Mouse (Mus musculus): ENCODE data around the gene Lcmt1. TPM values are rescaled to one million over a fixed set of nuclear protein-coding genes. Genes with fewer than 3 reads are reported as not detected.
A peak's percentile ranks its signal among the peaks of the same experiment; 100 is the strongest.

Gene Lcmt1
- total RNA-seq, 2 experiments from 2014 or later, result 2.9 to 18.0 TPM

- ATAC-seq (replicated peaks; ENCODE audit: low FRiP score, poor library complexity, severe bottlenecking), result no peak
These were observed 13.4 kb upstream of the Lcmt1 start for GRCm38 (mm10) chr7:123356158-123356557.

GRCm38 (mm10) chr7:123359101-123359500, 10.5 kb upstream of the Lcmt1 start:
- ATAC-seq (replicated peaks; ENCODE audit: low FRiP score, poor library complexity, severe bottlenecking), result no peak

GRCm38 (mm10) chr7:123360185-123360584, 9.4 kb upstream of the Lcmt1 start:
- ATAC-seq (replicated peaks; ENCODE audit: low FRiP score, poor library complexity, severe bottlenecking), result peak; percentile 19; the same call in 1 of the 2 replicates

- ATAC-seq (replicated peaks; ENCODE audit: low FRiP score, poor library complexity, severe bottlenecking), result no peak
These were observed 8.2 kb upstream of the Lcmt1 start for GRCm38 (mm10) chr7:123361229-123361980.

GRCm38 (mm10) chr7:123362806-123363205, 6.8 kb upstream of the Lcmt1 start:
- ATAC-seq (replicated peaks; ENCODE audit: low FRiP score, poor library complexity, severe bottlenecking), result no peak

- ATAC-seq (replicated peaks; ENCODE audit: low FRiP score, poor library complexity, severe bottlenecking), result no peak
These were observed 5.6 kb upstream of the Lcmt1 start for GRCm38 (mm10) chr7:123363971-123364370.

- no peak for ATAC-seq (replicated peaks; ENCODE audit: low FRiP score, poor library complexity, severe bottlenecking)
These were observed 3.5 kb upstream of the Lcmt1 start for GRCm38 (mm10) chr7:123365876-123366741.

GRCm38 (mm10) chr7:123366806-123367205, 2.8 kb upstream of the Lcmt1 start:
- no peak for ATAC-seq (replicated peaks; ENCODE audit: low FRiP score, poor library complexity, severe bottlenecking)

GRCm38 (mm10) chr7:123367218-123368150, 2.1 kb upstream of the Lcmt1 start:
- ATAC-seq (replicated peaks; ENCODE audit: low FRiP score, poor library complexity, severe bottlenecking), result no peak

GRCm38 (mm10) chr7:123368187-123368586, 1.4 kb upstream of the Lcmt1 start:
- no peak for ATAC-seq (replicated peaks; ENCODE audit: low FRiP score, poor library complexity, severe bottlenecking)

- peak; percentile 22; the same call in 1 of the 2 replicates for ATAC-seq (replicated peaks; ENCODE audit: low FRiP score, poor library complexity, severe bottlenecking)
These were observed 522 bp upstream of the Lcmt1 start for GRCm38 (mm10) chr7:123368778-123369746.

- ATAC-seq (replicated peaks; ENCODE audit: low FRiP score, poor library complexity, severe bottlenecking), result no peak
These were observed 1.1 kb downstream of the Lcmt1 start for GRCm38 (mm10) chr7:123370700-123371099.

- no peak for ATAC-seq (replicated peaks; ENCODE audit: low FRiP score, poor library complexity, severe bottlenecking)
These were observed 1.9 kb downstream of the Lcmt1 start for GRCm38 (mm10) chr7:123371501-123371900.

GRCm38 (mm10) chr7:123377443-123378400, 8.1 kb downstream of the Lcmt1 start:
- ATAC-seq (replicated peaks; ENCODE audit: low FRiP score, poor library complexity, severe bottlenecking), result peak; percentile 99

GRCm38 (mm10) chr7:123385693-123386407, 16.3 kb downstream of the Lcmt1 start:
- ATAC-seq (replicated peaks; ENCODE audit: low FRiP score, poor library complexity, severe bottlenecking), result no peak

- no peak for ATAC-seq (replicated peaks; ENCODE audit: low FRiP score, poor library complexity, severe bottlenecking)
These were observed 20.2 kb downstream of the Lcmt1 start for GRCm38 (mm10) chr7:123389686-123390280.

- no peak for ATAC-seq (replicated peaks; ENCODE audit: low FRiP score, poor library complexity, severe bottlenecking)
These were observed 24.7 kb downstream of the Lcmt1 start for GRCm38 (mm10) chr7:123394271-123394670.
